Mouse (Mus musculus) A20 (cell line): ENCODE measurements around the gene Ddx20.

ENCODE experiments used
- DNase-seq: peaks from one replicate; pipeline ENCODE4 v3.0.0-alpha.2; 2011; ENCODE audit warnings: low read depth, low spot score

The Ddx20 gene

GRCm38 (mm10) chr3:105705561-105705960 is 18.2 kb upstream of the Ddx20 start:
- DNase-seq: peak; percentile 12

GRCm38 (mm10) chr3:105705061-105705549 is 17.7 kb upstream of the Ddx20 start:
- no peak for DNase-seq

GRCm38 (mm10) chr3:105704031-105705008 is 16.9 kb upstream of the Ddx20 start, which contains the start of gene Inka2:
Gene Inka2, plus strand, starts transcription at chr3:105704599.
- peak; percentile 91 for DNase-seq

- no peak for DNase-seq
These were observed 16.2 kb upstream of the Ddx20 start for GRCm38 (mm10) chr3:105703571-105703970.

DNA sequence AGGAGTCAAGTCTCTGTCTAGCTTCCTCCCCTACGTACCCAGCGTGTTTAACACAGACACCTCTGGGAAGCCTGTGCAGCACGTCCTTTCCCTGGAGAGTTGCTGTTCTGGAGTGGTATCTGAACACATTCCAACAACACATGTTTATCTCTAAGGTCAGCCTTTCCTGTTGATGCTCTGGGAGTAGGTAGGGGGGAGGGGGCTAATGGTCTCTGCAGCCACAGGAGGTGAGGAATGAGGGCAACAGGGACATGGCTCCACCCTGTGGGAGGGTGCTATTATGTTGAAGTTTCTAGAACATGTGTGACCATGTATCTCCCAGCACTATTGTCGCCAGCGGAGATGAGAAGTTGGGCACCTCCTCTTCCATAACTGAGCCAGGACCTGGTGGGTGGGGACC is 14.0 kb upstream of the Ddx20 start:
- DNase-seq: no peak

DNA sequence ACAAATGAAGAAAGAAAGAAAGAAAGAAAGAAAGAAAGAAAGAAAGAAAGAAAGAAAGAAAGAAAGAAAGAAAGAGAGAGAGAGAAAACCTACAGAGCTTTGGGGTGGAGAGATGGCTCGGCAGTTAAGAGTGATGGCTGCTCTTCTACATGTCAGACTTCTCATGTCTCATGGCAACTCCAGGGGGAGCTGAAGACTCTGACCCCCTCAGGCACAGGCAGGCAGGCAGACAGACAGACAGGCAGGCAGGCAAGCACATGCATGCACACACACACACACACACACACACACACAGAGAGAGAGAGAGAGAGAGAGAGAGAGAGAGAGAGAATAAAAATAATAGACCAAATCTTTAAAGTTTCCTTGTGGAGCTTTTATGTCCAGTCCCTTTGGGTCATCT is 13.4 kb upstream of the Ddx20 start:
- peak; percentile 19 for DNase-seq

DNA sequence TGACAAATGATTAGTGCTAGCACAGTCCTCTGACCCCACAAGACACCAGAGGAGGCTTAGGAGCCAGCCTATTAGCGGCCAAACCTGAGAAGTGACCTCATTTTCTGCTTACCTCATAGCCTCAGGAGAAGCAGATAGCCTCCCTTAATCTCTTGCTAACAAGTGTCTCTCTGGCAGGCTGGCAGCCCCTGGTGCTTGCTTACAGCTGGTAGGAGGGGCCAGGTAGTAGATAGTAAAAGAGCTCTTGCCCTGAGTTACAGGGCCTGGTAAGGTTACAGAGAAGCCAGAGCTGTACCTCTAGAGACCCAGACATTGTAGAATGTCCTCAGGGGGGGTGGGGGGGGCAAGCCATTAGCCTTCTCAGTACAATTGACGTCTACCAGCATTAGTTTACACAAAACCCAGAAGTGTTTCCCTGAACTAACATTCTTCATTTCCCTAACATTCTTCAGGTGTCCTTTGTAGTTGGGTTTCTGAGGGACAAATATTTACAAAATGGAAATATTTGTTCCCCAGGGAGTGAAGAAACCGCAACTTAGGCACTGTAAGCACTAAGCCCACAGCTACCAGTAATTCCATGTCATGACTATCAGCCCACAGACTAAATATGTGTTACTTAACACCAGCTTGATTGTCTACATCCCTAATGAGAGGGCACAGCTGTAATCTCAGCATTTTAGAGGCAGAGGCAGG is 12.0 kb upstream of the Ddx20 start:
- DNase-seq: no peak

GRCm38 (mm10) chr3:105698311-105698710 is 10.9 kb upstream of the Ddx20 start:
- no peak for DNase-seq

DNA sequence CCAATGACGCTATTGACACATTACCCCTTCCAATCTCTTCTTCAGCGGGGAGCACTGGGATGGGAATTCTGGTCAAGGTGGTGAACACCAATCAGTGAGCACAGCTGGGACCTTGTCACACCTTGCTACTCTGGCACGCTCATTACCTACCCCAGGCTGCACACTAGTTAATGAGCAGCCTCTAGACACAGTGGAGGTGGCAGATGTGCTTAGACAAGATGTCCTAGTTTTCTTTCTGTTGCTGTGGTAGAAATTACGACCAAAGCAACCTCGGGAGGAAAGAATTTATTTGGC is 9.7 kb upstream of the Ddx20 start:
- DNase-seq: no peak

GRCm38 (mm10) chr3:105696387-105697147 is 9.2 kb upstream of the Ddx20 start:
- DNase-seq: no peak

- no peak for DNase-seq
These were observed 8.4 kb upstream of the Ddx20 start for GRCm38 (mm10) chr3:105695476-105696386.

GRCm38 (mm10) chr3:105693327-105694080 is 6.1 kb upstream of the Ddx20 start:
- no peak for DNase-seq

DNA sequence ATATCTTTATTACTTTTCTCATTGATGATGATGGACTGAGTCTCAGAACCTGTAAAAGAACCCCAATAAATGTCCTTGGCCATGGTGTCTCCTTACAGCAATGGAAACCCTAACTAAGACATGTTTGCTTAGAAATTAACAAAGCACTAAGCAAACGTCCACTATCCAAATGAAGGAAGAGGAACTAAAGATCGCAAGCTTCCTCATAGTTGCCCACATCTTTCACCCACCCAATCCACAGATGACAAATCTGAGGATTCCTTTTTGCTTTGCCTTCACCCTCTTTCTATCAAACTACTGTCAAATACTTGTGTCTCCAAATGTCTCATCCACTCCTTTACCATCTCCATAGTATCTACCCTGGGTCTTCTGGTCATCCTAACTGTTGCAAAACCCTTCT is 1.2 kb upstream of the Ddx20 start:
- DNase-seq: peak; percentile 22

DNA sequence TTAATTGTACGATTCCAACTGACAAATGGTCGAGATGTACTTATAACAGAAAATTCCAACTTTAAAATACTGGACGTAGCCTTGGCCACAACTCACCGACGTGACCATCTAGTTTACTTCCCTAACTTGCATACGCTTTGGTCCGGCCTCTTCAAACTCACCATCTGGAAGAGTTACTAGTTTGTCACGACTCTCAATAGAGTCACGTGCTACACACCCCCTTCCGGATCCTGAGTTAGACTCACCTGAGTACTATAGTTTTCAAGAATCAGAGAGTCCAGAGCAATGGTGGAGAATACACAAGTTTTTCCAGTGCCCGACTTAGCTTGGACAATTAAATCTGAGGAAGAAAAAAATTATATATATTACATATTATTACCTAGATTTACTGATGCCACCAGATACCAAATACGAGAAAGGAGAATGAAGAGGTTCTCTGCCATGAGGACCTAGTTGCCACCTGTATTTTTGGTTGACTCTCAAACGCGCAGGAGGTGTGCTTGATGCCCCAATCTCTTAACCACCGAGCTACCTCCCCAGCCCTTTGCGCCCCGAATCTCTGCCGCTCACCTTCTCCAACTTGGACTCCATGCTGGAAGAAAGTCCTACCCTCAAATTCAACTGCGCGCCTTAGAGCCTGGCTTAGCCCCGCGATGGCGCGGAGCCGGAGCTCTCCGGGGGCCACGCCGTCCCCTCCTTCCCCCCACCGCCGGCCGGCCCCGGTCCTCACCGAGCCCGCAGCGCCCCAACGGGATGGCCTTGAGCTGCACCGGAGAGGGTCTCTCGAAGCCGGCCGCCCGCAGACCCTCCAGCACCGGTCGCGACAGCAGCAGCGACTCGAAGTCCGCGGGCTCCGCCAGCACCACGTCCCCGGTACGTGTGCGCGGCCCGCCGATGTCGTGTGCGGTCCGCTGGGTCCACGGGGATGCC is 715 bp downstream of the Ddx20 start:
- peak; percentile 39 for DNase-seq

DNA sequence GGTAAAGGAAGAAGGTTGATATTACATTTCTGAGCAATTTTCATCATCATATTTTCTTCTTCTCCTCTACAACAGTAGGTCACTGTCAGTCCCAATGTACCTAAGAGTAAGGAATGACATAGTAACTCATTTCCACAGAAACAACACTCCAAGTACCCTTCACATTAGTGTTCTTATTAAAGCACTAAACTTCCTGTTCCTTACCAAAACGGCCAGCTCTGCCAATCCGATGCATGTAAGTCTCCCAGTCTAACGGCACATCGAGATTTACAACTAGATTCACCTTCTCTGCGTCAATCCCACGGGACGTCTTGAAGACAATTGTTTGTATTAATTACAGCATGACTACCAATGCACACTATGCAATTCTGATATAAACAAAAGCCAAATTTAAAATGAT is 7.0 kb downstream of the Ddx20 start:
- no peak for DNase-seq

DNA sequence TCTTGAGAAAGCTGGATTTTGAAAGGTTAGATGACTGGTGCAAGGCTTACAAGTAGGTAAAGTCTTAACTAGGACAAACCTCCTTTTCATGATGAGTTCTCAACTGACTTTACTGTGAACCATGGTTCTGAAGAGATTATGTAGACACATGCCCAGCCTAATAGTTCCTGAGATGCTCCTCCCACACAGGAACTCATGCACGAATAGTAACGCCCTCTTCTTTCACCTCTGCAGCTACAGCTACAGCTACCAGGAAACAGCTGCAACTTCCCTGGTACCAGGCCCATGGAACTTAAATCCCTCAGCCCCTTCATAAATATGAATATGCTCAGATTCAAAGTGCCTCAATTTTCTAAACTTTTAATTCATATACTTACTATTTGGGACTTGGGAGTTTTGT is 11.4 kb downstream of the Ddx20 start:
- peak; percentile 43 for DNase-seq

- DNase-seq: peak; percentile 83
These were observed 12.7 kb downstream of the Ddx20 start for GRCm38 (mm10) chr3:105674595-105675218.

- DNase-seq: no peak
These were observed 16.6 kb downstream of the Ddx20 start for GRCm38 (mm10) chr3:105670801-105671200.

GRCm38 (mm10) chr3:105669776-105670175 is 17.6 kb downstream of the Ddx20 start:
- no peak for DNase-seq
